Mouse (Mus musculus) liver, postnatal 0 days (tissue): ENCODE data around the gene Sbds. TPM values are rescaled to one million over a fixed set of nuclear protein-coding genes. Genes with fewer than 3 reads are reported as not detected.

Experiments used
- ATAC-seq: fragments of 200-750 bp; cut with Nextera tagmentation; 2 replicates; pipeline ENCODE4 v1.8.0; 2017; ENCODE audit warnings: mild to moderate bottlenecking, moderate library complexity
- DNase-seq: peaks from one replicate; pipeline ENCODE4 v3.0.0-alpha.2; 2016
- H3K27ac ChIP-seq: fragments of 300-500 bp; sonication (generic); 2 replicates; pipeline ENCODE4 v1.5.1; 2014; ENCODE audit warnings: antibody characterized with exemption, moderate library complexity, mild to moderate bottlenecking, low read depth
- H3K27me3 ChIP-seq: fragments of 300-500 bp; sonication (generic); 2 replicates; pipeline ENCODE4 v1.6.1; 2014; ENCODE audit warnings: low read length, control low read depth, mixed read lengths; ENCODE audit not compliant: insufficient read depth
- H3K36me3 ChIP-seq: fragments of 300-500 bp; sonication (generic); replicated peaks from 2 replicates; pipeline ENCODE4 v1.6.1; 2014; ENCODE audit warnings: mild to moderate bottlenecking, control low read depth, low read length, moderate library complexity, mixed read lengths; ENCODE audit not compliant: insufficient read depth
- H3K4me1 ChIP-seq: fragments of 300-500 bp; sonication (generic); 2 replicates; pipeline ENCODE4 v1.6.1; 2014; ENCODE audit warnings: antibody characterized with exemption, mild to moderate bottlenecking, control low read depth; ENCODE audit not compliant: insufficient read depth
- H3K4me2 ChIP-seq: fragments of 300-500 bp; sonication (generic); 2 replicates; pipeline ENCODE4 v1.6.1; 2014; ENCODE audit warnings: low read depth, mild to moderate bottlenecking, low read length, moderate library complexity, mixed read lengths
- H3K4me3 ChIP-seq: fragments of 300-500 bp; sonication (generic); 2 replicates; pipeline ENCODE4 v1.5.1; 2014; ENCODE audit warnings: low read depth, low read length
- H3K9ac ChIP-seq: fragments of 300-500 bp; sonication (generic); replicated peaks from 2 replicates; pipeline ENCODE4 v1.6.1; 2014; ENCODE audit warnings: mild to moderate bottlenecking, moderate library complexity
- H3K9me3 ChIP-seq: fragments of 300-500 bp; sonication (generic); 2 replicates; pipeline ENCODE4 v1.6.1; 2016; ENCODE audit warnings: mild to moderate bottlenecking, control low read depth, low read length, mixed read lengths
- CTCF ChIP-seq: sonication (generic); IDR thresholded peaks from 2 replicates; pipeline ENCODE4 v1.5.1; 2016; ENCODE audit warnings: antibody characterized with exemption, low read depth
- EP300 ChIP-seq: IDR thresholded peaks from 2 replicates; pipeline ENCODE4 v1.6.1; 2016; ENCODE audit warnings: antibody characterized with exemption, low read depth, mild to moderate bottlenecking
- WGBS: fragments of 180-500 bp; shearing (Covaris S2); extraction: QIAGEN DNeasy Blood & Tissue Kit; methylation state at CpG from one replicate; pipeline ENCODE4 v1.1.7; 2014; ENCODE audit not compliant: insufficient replicate concordance; 5-methylcytosine and 5-hydroxymethylcytosine counted together
- polyA plus RNA-seq: library from polyadenylated mRNA; unstranded; fragments of >200 nt; fragmentation: Nextera tagmentation; extraction: Ambion mirVana; gene quantifications from 2 replicates; pipeline ENCODE4 v1.2.1, GENCODE M21; 2015

Sbds gene
- polyA plus RNA-seq: 44.0 and 44.8 TPM in 2 replicates

DNA sequence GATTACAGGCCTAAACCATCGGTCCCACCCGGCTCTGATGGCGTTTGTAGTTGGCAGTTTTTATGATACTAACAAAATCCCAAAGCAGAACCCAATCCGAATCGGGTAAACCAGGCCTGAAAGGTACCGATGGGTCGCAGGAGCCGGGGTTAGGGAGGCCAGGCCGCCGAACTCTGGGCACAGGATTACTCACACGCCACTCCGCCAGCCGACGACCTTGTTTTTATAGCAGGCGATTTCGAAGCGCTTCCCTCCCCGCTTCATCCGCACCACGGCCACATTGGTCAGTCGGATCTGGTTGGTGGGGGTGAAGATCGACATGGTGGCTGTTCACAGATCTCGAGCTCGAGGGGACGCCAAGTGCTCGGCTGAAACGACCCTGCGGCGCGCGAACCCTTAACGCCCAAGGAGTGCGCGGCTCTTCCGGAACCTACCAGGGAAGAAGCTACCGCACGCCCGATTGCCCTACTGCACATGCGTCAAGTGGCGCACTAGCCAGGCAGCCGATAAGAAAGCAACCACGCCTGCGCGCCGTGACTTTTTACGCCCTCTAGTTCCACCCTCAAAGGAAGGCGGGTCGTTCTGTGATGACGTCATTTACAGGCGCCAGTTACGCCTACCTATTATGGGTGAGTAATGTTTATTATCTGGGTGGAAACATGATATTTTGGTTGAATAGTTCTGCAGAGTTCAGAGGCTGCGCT is at the start of gene Sbds, which contains the start of gene Tyw1:
TSS of gene Sbds (minus strand) at position 514 of the 704 bp plus-strand sequence.
TSS of gene Tyw1 (plus strand) at position 603 of the 704 bp plus-strand sequence.
- Histone ChIP-seq H3K27me3 (no peaks in the 10 kb centered on the region), H3K9me3 (no peaks in the 10 kb centered on the region), H3K4me3 (peak within 1 kb of the TSS; percentile 75), H3K36me3 (peaks cover 36% of the 10 kb centered on the region), H3K4me1 (peaks cover 11% of the 10 kb centered on the region), H3K4me2 (peak within 1 kb of the TSS; percentile 82), H3K9ac (peak within 1 kb of the TSS; percentile 86), H3K27ac (peak within 1 kb of the TSS; percentile 93)
- WGBS: under 1% methylated on average over 52 of the region's 52 CpGs
- ATAC-seq: peak; percentile 86
- DNase-seq: peak; percentile 98
- TF ChIP-seq CTCF (peak; percentile 35), EP300 (peak; percentile 56; the same call in 1 of the 2 replicates)

DNA sequence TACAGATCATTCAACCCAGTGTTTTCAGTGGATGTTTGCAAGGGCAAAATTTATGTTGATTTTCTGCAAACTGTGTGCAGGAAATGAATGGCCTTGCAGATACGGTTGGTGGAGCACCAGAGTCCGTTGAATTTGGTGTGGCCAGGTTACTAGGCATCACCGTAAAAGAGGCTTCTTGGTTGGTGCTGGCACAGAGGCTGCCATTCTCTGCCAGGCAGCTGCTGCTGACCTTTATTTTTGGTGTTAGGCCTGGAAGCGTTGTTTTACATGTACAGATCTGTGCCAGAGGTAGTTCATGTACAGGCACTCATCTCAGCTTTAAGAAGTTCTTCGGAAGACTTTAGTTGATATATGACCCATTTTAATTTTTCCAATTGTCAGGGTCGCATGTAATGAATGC is 48.3 kb upstream of the Sbds start:
- H3K27ac ChIP-seq: no peak overlapping the region
- WGBS: 87% methylated on average over 6 of the region's 6 CpGs

DNA sequence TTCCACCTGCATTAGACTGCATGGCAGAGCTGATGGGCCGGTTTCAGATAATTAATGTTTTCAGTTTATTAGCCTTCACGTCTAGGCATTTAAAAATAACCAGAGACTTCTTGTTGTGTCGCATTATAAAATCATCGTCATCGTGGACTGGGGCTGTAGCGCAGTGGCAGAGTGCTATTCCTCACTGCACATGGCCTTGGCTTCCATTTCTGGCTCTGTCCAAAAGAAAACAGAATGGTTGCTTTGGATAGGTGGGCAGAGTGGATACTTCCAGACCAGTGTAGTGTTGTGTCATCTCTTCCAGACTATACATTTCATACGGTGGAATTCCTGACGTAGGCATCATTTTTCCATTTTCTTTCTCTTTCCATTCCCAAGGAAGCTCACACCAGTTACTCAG is 44.2 kb upstream of the Sbds start:
- TF ChIP-seq EP300 (no peak), CTCF (no peak)
- no peaks in the 10 kb centered on the region for H3K4me1 ChIP-seq
- H3K9ac ChIP-seq: no peak overlapping the region
- ATAC-seq: no peak
- no peak overlapping the region for H3K4me3 ChIP-seq
- H3K27ac ChIP-seq: no peak overlapping the region
- H3K4me2 ChIP-seq: no peak overlapping the region
- peaks cover 33% of the 10 kb centered on the region for H3K36me3 ChIP-seq
- no peaks in the 10 kb centered on the region for H3K9me3 ChIP-seq
- H3K27me3 ChIP-seq: no peaks in the 10 kb centered on the region
- DNase-seq: no peak
- 90% methylated on average over 8 of the region's 8 CpGs for WGBS

More for the DNA sequence above, 48.3 kb upstream of the Sbds start:
- DNase-seq: no peak
- peaks cover 31% of the 10 kb centered on the region for H3K36me3 ChIP-seq
- no peaks in the 10 kb centered on the region for H3K27me3 ChIP-seq
- H3K4me2 ChIP-seq: no peak overlapping the region
- TF ChIP-seq EP300: no peak
- no peak for TF ChIP-seq CTCF
- no peak overlapping the region for H3K9ac ChIP-seq
- ATAC-seq: no peak
- H3K4me1 ChIP-seq: no peaks in the 10 kb centered on the region
- no peaks in the 10 kb centered on the region for H3K9me3 ChIP-seq
- no peak overlapping the region for H3K4me3 ChIP-seq

DNA sequence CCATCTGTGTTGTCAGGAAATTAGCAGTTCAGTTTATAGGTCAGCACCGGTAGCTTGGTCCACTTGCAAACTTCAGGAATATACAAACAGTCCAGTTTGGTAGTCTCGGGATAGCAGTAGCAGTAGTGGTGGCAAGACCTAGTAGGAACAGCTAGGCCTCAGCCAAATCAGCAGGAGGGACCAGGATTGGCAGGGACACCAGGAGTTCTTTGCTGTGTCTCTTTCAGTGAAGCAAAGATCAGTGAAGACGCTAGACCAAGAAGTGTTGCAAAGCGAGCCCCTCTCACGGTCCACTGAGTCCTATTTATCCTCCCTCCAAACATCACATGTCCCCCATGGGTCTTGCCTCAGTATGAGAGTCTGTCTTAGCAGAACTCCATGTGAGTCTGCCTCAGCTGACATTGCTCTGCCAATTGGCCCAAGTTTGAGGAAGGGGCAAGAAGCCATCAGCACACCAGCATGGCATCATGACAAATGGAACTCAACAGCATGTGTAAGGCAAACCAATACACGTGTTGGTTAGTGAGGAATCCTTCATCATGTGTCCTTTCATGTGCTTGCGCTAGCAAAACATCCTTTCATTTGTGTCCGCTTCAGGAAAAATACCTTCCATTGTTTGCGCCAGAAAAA is 43.6 kb upstream of the Sbds start:
- WGBS: 84% methylated on average over 9 of the region's 9 CpGs
- no peak for ATAC-seq
- Histone ChIP-seq H3K27me3 (no peaks in the 10 kb centered on the region), H3K36me3 (peaks cover 33% of the 10 kb centered on the region), H3K4me1 (no peaks in the 10 kb centered on the region), H3K4me2 (no peak overlapping the region), H3K4me3 (no peak overlapping the region), H3K9ac (no peak overlapping the region), H3K9me3 (no peaks in the 10 kb centered on the region), H3K27ac (no peak overlapping the region)
- no peak for TF ChIP-seq CTCF
- TF ChIP-seq EP300: no peak
- DNase-seq: no peak

DNA sequence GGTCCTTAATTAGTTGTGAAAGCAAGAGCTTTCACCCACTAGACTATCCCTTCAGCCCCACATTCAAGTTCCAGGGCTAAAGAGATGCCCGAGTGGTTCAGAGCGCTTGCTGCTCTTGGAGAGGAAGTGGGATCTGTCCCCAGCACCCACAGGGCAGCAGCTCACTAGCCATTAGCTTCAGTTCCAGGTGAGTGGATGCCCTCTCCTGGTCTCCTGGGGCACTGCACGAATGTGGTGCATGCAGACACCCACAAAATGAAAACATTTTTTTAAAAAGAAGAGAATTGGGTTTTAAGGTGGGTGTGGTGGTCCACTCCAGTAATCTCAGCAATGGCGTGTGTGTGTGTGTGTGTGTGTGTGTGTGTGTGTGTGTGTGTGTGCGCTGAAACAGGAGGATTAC is 40.7 kb upstream of the Sbds start:
- Histone ChIP-seq H3K27ac (no peak overlapping the region), H3K27me3 (no peaks in the 10 kb centered on the region), H3K4me1 (no peaks in the 10 kb centered on the region), H3K4me2 (no peak overlapping the region), H3K36me3 (peaks cover 27% of the 10 kb centered on the region), H3K9ac (no peak overlapping the region), H3K9me3 (no peaks in the 10 kb centered on the region), H3K4me3 (no peak overlapping the region)
- TF ChIP-seq CTCF (peak; percentile 37), EP300 (no peak)
- DNase-seq (no peak), ATAC-seq (no peak)
- WGBS: 81% methylated on average over 5 of the region's 5 CpGs

DNA sequence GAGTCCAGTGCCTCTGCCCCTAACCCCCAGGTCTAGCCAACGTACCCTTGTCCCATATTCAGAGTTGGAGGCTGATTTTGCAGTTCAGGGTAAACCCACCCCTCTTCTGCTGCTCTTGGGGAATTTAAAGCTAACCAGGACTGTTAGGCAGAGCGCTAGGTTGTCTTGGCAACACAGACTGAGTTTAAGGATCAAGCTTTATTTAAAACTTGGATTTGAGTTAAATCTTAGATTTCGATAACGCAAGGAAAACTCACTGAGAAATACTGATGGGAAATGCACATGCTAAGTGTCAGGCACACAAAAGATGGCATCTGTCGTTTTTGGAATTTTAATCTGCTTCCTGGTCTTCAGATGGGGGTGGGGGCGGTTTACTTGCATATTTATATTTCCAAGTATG is 39.3 kb upstream of the Sbds start:
- no peak overlapping the region for H3K4me3 ChIP-seq
- no peaks in the 10 kb centered on the region for H3K27me3 ChIP-seq
- H3K4me1 ChIP-seq: no peaks in the 10 kb centered on the region
- H3K27ac ChIP-seq: no peak overlapping the region
- TF ChIP-seq CTCF (no peak), EP300 (no peak)
- 90% methylated on average over 6 of the region's 6 CpGs for WGBS
- peaks cover 23% of the 10 kb centered on the region for H3K36me3 ChIP-seq
- H3K9ac ChIP-seq: no peak overlapping the region
- ATAC-seq (no peak), DNase-seq (no peak)
- H3K4me2 ChIP-seq: no peak overlapping the region
- no peaks in the 10 kb centered on the region for H3K9me3 ChIP-seq
